Mouse (Mus musculus): Measurements from ENCODE around the gene Cryba2. TPM values are rescaled to one million over a fixed set of nuclear protein-coding genes. Genes with fewer than 3 reads are reported as not detected.

Cryba2 gene
- polyA plus RNA-seq, 1 experiment from 2014 or later: 2.0 TPM

- peaks cover 10% of the 10 kb centered on the region; the same call in 1 of the 2 replicates for H3K4me1 ChIP-seq (replicated peaks; ENCODE audit: control insufficient read depth, insufficient read depth, low read length)
- H3K9me3 ChIP-seq (ENCODE audit: control insufficient read depth, low read length): no peaks in the 10 kb centered on the region
- WGBS: 9% methylated on average over 8 of the region's 8 CpGs
- ATAC-seq (ENCODE audit: low FRiP score) (no peak), DNase-seq (ENCODE audit: low spot score) (no peak)
- no peak overlapping the region for H3K4me2 ChIP-seq (replicated peaks)
- no peak overlapping the region for H3K27ac ChIP-seq
- peaks cover 96% of the 10 kb centered on the region for H3K27me3 ChIP-seq (ENCODE audit: control insufficient read depth, insufficient read depth, low read length)
- no peaks in the 10 kb centered on the region for H3K36me3 ChIP-seq (replicated peaks; ENCODE audit: control insufficient read depth, insufficient read depth)
- H3K4me3 ChIP-seq (replicated peaks; ENCODE audit: low read length): no peak overlapping the region
- no peak overlapping the region for H3K9ac ChIP-seq
Measured at GRCm38 (mm10) chr1:74891513-74891912, 1.4 kb downstream of the Cryba2 start.

DNA sequence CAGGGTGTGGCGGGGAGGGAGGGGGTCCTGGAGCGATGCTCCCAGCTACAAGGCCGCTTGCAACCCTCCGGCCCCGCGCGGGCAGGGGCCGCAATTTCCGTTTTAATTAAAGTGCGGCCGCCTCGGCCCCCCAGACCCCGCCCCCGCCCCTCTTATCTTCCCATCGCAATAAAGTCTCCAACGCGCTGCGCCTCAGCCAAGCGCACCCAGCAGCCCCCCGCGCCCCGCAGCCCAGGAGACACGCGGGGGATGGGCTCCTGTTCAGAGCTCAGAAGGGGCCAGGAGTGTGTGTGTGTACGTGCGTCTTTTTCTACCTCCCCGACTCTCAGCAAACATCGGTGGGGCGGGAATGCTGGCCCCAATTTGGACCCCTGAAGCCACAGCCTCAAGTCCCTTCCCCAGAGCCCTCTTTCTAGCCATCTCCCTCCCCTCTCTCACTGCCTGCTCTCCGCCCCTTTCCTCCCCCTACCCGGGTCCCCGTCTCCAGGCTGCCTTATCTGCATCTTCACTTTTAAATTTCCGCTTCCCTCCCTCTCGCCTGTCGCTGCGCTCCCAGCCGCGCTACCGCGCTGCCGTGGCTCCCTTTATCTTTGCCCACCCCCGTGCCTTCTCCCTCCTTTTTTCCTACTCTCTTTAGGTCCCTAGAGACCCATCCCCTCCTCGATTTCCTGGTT is 7.4 kb downstream of the Cryba2 start, which contains the start of gene Fev:
Gene Fev, minus strand, starts transcription at position 51 of the 674 bp plus-strand sequence.
- DNase-seq (ENCODE audit: low spot score): no peak
- WGBS: under 1% methylated on average over 41 of the region's 43 CpGs
- Histone ChIP-seq H3K9me3 (ENCODE audit: control insufficient read depth, low read length) (no peaks in the 10 kb centered on the region), H3K9ac (peak within 1 kb of the TSS; percentile 13; the same call in 1 of the 2 replicates), H3K4me2 (replicated peaks) (peak within 1 kb of the TSS; percentile 34), H3K4me1 (replicated peaks; ENCODE audit: control insufficient read depth, insufficient read depth, low read length) (peaks cover 17% of the 10 kb centered on the region; the same call in 1 of the 2 replicates), H3K27ac (no peak within 1 kb of the TSS), H3K36me3 (replicated peaks; ENCODE audit: control insufficient read depth, insufficient read depth) (no peaks in the 10 kb centered on the region), H3K4me3 (replicated peaks; ENCODE audit: low read length) (peak within 1 kb of the TSS; percentile 18), H3K27me3 (ENCODE audit: control insufficient read depth, insufficient read depth, low read length) (peaks cover 95% of the 10 kb centered on the region)
- 0 out of 2 replicates have a peak, but pooled peaks have one; percentile 21 for ATAC-seq (ENCODE audit: low FRiP score)

- H3K27me3 ChIP-seq (ENCODE audit: control insufficient read depth, insufficient read depth, low read length): peaks cover 90% of the 10 kb centered on the region
- H3K9ac ChIP-seq: peak overlapping the region; percentile 13; the same call in 1 of the 2 replicates
- H3K4me1 ChIP-seq (replicated peaks; ENCODE audit: control insufficient read depth, insufficient read depth, low read length): peaks cover 17% of the 10 kb centered on the region; the same call in 1 of the 2 replicates
- 0 out of 2 replicates have a peak, but pooled peaks have one; percentile 32 for ATAC-seq (ENCODE audit: low FRiP score)
- peak overlapping the region; percentile 34 for H3K4me2 ChIP-seq (replicated peaks)
- H3K9me3 ChIP-seq (ENCODE audit: control insufficient read depth, low read length): no peaks in the 10 kb centered on the region
- H3K27ac ChIP-seq: no peak overlapping the region
- DNase-seq (ENCODE audit: low spot score): no peak
- peak overlapping the region; percentile 18 for H3K4me3 ChIP-seq (replicated peaks; ENCODE audit: low read length)
- WGBS: 1% methylated on average over 57 of the region's 57 CpGs
- H3K36me3 ChIP-seq (replicated peaks; ENCODE audit: control insufficient read depth, insufficient read depth): no peaks in the 10 kb centered on the region
Measured at GRCm38 (mm10) chr1:74884196-74885141, 8.5 kb downstream of the Cryba2 start.

DNA sequence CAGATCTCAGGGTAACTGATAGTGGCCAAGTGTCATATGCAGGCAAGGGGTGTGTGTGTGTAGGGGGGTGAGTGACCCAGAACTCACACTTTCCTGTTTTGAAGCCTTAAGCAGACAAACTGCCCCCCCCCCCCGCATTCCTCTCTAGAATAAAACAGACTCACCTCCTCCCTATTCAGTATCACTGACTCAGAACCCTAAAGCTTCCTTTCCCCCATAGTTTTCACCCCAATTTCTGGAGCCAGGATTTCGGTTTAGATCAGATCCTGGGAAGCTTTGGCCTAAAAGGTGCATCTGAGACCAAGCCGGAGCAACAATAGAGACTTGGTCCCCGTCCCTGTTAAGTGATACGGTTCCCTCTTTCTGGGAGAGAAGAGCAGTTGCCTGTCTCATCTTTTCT is 9.5 kb downstream of the Cryba2 start:
- Histone ChIP-seq H3K36me3 (replicated peaks; ENCODE audit: control insufficient read depth, insufficient read depth) (no peaks in the 10 kb centered on the region), H3K9ac (no peak overlapping the region), H3K27me3 (ENCODE audit: control insufficient read depth, insufficient read depth, low read length) (peaks cover 92% of the 10 kb centered on the region), H3K4me2 (replicated peaks) (no peak overlapping the region), H3K27ac (no peak overlapping the region), H3K9me3 (ENCODE audit: control insufficient read depth, low read length) (no peaks in the 10 kb centered on the region), H3K4me1 (replicated peaks; ENCODE audit: control insufficient read depth, insufficient read depth, low read length) (peaks cover 17% of the 10 kb centered on the region; the same call in 1 of the 2 replicates), H3K4me3 (replicated peaks; ENCODE audit: low read length) (0 out of 2 replicates have a peak overlapping the region, but pooled peaks have one; percentile 0)
- DNase-seq (ENCODE audit: low spot score): no peak
- ATAC-seq (ENCODE audit: low FRiP score): no peak
- 7% methylated on average over 5 of the region's 5 CpGs for WGBS

DNA sequence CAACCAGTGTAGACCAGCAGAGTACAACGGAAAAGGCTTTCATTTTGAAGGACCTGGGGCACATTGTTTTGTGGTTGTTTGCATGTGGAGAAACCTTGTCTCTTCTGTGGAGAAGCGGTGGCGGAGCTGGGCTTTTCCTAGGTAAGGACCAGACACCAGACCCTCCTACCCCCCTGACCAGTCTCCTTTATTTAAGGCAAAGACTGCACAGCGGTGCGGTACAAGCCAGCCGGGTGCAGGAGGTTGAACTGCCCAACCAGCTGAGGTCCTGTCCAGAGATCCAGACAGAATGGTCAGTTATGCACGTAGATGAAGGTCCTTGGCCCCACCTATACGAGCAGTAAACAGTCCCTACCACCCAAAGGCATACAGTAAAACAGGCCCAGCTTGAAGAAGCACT is 10.1 kb downstream of the Cryba2 start:
- peak overlapping the region; percentile 60 for H3K4me2 ChIP-seq (replicated peaks)

GRCm38 (mm10) chr1:74882055-74882734 is 10.7 kb downstream of the Cryba2 start:
- peak overlapping the region; percentile 32 for H3K4me3 ChIP-seq (replicated peaks; ENCODE audit: low read length)
- DNase-seq (ENCODE audit: low spot score) (no peak), ATAC-seq (ENCODE audit: low FRiP score) (no peak)
- under 1% methylated on average over 71 of the region's 74 CpGs for WGBS
- H3K36me3 ChIP-seq (replicated peaks; ENCODE audit: control insufficient read depth, insufficient read depth): no peaks in the 10 kb centered on the region
- no peaks in the 10 kb centered on the region for H3K9me3 ChIP-seq (ENCODE audit: control insufficient read depth, low read length)
- peak overlapping the region; percentile 47 for H3K9ac ChIP-seq
- H3K4me2 ChIP-seq (replicated peaks): peak overlapping the region; percentile 60
- no peak overlapping the region for H3K27ac ChIP-seq
- H3K27me3 ChIP-seq (ENCODE audit: control insufficient read depth, insufficient read depth, low read length): peaks cover 85% of the 10 kb centered on the region
- peaks cover 17% of the 10 kb centered on the region; the same call in 1 of the 2 replicates for H3K4me1 ChIP-seq (replicated peaks; ENCODE audit: control insufficient read depth, insufficient read depth, low read length)

More for the DNA sequence above, 10.1 kb downstream of the Cryba2 start:
- no peak overlapping the region for H3K27ac ChIP-seq
- no peaks in the 10 kb centered on the region for H3K36me3 ChIP-seq (replicated peaks; ENCODE audit: control insufficient read depth, insufficient read depth)
- peaks cover 17% of the 10 kb centered on the region; the same call in 1 of the 2 replicates for H3K4me1 ChIP-seq (replicated peaks; ENCODE audit: control insufficient read depth, insufficient read depth, low read length)
- H3K27me3 ChIP-seq (ENCODE audit: control insufficient read depth, insufficient read depth, low read length): peaks cover 91% of the 10 kb centered on the region
- DNase-seq (ENCODE audit: low spot score) (no peak), ATAC-seq (ENCODE audit: low FRiP score) (no peak)
- no peak overlapping the region for H3K9ac ChIP-seq
- H3K4me3 ChIP-seq (replicated peaks; ENCODE audit: low read length): peak overlapping the region; percentile 32
- WGBS: 2% methylated on average over 8 of the region's 8 CpGs
- no peaks in the 10 kb centered on the region for H3K9me3 ChIP-seq (ENCODE audit: control insufficient read depth, low read length)

- peak; percentile 63 for ATAC-seq (ENCODE audit: low FRiP score)
- peak; percentile 85 for DNase-seq (ENCODE audit: low spot score)
- Histone ChIP-seq H3K27me3 (ENCODE audit: control insufficient read depth, insufficient read depth, low read length) (peaks cover 72% of the 10 kb centered on the region), H3K36me3 (replicated peaks; ENCODE audit: control insufficient read depth, insufficient read depth) (no peaks in the 10 kb centered on the region), H3K4me2 (replicated peaks) (0 out of 2 replicates have a peak overlapping the region, but pooled peaks have one; percentile 15), H3K4me3 (replicated peaks; ENCODE audit: low read length) (no peak overlapping the region), H3K9me3 (ENCODE audit: control insufficient read depth, low read length) (no peaks in the 10 kb centered on the region), H3K4me1 (replicated peaks; ENCODE audit: control insufficient read depth, insufficient read depth, low read length) (peaks cover 17% of the 10 kb centered on the region; the same call in 1 of the 2 replicates), H3K9ac (no peak overlapping the region), H3K27ac (no peak overlapping the region)
- WGBS: 2% methylated on average over 18 of the region's 18 CpGs
Measured at GRCm38 (mm10) chr1:74880785-74881360, 12.1 kb downstream of the Cryba2 start.

- Histone ChIP-seq H3K4me3 (replicated peaks; ENCODE audit: low read length) (no peak overlapping the region), H3K4me1 (replicated peaks; ENCODE audit: control insufficient read depth, insufficient read depth, low read length) (peaks cover 4% of the 10 kb centered on the region; the same call in 1 of the 2 replicates), H3K27me3 (ENCODE audit: control insufficient read depth, insufficient read depth, low read length) (peaks cover 35% of the 10 kb centered on the region), H3K36me3 (replicated peaks; ENCODE audit: control insufficient read depth, insufficient read depth) (no peaks in the 10 kb centered on the region), H3K4me2 (replicated peaks) (no peak overlapping the region), H3K9me3 (ENCODE audit: control insufficient read depth, low read length) (no peaks in the 10 kb centered on the region), H3K9ac (no peak overlapping the region), H3K27ac (no peak overlapping the region)
- WGBS: 51% methylated on average over 3 of the region's 3 CpGs
- ATAC-seq (ENCODE audit: low FRiP score) (no peak), DNase-seq (ENCODE audit: low spot score) (no peak)
Measured at GRCm38 (mm10) chr1:74877199-74877598, 15.7 kb downstream of the Cryba2 start.
